Mouse (Mus musculus): ENCODE data around the gene Gm36245. TPM values are rescaled to one million over a fixed set of nuclear protein-coding genes. Genes with fewer than 3 reads are reported as not detected.
"Not testable (repeated sequence)": the region's sequence is repeated elsewhere in the genome, so short reads cannot be mapped to it uniquely, and the experiment has no call there.

The Gm36245 gene
- polyA plus RNA-seq, 1 experiment from 2014 or later, result not detected

DNA sequence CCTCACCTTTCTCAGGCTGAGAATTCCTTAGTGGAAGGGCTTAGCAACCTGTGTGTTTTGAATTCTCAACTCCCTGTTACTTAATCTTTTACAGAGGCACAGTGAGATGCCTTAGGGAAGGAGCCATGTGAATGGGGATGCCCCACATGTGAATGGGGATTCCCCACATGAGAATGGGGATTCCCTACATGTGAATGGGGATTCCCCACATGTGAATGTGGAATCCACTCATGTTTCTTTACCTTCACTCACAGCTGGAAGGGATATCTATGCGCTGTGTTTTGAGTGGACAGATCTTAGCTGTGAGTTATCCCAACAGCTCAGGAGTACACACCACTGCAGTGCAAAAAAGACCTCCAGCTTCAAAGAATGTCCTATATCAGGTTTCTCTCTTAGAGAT, 25.7 kb downstream of the Gm36245 start:
- no peak overlapping the region for H3K4me3 ChIP-seq (replicated peaks)
- H3K4me2 ChIP-seq, result no peak overlapping the region
- 85% methylated on average over 1 of the region's 1 CpGs for WGBS
- no peak overlapping the region for H3K27ac ChIP-seq
- no peaks in the 10 kb centered on the region for H3K4me1 ChIP-seq
- no peaks in the 10 kb centered on the region for H3K9me3 ChIP-seq (replicated peaks)
- no peaks in the 10 kb centered on the region for H3K27me3 ChIP-seq
- no peak overlapping the region for H3K9ac ChIP-seq
- no peak for ATAC-seq (replicated peaks; ENCODE audit: low FRiP score)
- H3K36me3 ChIP-seq, result no peaks in the 10 kb centered on the region

- H3K27ac ChIP-seq; ATAC-seq (replicated peaks; ENCODE audit: low FRiP score); H3K9me3 ChIP-seq (replicated peaks); H3K4me2 ChIP-seq; H3K36me3 ChIP-seq; H3K9ac ChIP-seq; H3K4me3 ChIP-seq (replicated peaks); H3K4me1 ChIP-seq; H3K27me3 ChIP-seq: not testable (repeated sequence)
- 65% methylated on average over 4 of the region's 4 CpGs for WGBS
Measured at GRCm38 (mm10) chr15:77626471-77626870, 27.4 kb downstream of the Gm36245 start.

DNA sequence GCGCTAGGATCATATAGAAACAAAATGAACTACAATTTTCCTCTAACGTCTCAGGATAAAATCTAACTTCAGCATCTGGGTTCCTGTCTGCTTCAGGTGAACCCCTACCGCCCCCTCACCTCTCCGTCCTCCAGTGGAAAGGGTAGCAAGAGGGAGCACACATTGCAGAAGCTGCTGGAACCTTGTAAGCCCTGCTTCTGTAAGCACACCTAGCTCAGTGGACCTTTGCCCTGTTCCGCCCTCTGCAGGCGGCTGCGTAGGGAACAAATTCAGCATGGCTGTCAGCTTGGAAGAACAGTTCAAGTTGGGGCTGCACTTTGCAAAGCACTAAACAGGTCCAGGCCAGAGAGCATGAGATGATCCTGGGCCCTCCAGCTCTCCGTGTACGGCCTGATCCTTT, 29.6 kb downstream of the Gm36245 start:
- H3K4me2 ChIP-seq; H3K36me3 ChIP-seq; H3K27me3 ChIP-seq; H3K4me3 ChIP-seq (replicated peaks); H3K4me1 ChIP-seq; H3K9me3 ChIP-seq (replicated peaks); H3K9ac ChIP-seq; ATAC-seq (replicated peaks; ENCODE audit: low FRiP score); H3K27ac ChIP-seq: not testable (repeated sequence)
- 63% methylated on average over 9 of the region's 9 CpGs for WGBS

DNA sequence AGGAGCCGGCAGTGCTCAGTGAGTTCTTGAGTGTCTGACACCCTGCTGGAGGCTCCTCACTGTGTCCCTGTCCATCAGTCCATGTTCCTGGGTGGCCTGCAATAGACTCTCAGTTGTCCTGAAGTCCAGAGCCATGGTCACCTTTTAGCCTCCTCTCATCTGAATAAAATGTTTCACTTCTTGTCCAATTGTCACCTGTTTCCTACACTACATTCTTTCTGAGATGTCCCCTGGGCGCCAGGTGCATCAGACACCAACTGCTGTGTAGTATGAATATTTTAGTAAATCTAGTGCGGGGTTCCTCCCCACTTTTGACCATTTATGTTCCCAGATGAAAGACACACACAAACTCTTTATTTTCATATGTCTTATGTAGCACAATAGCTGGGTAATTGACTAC, 30.8 kb downstream of the Gm36245 start:
- H3K4me3 ChIP-seq (replicated peaks); H3K4me2 ChIP-seq; H3K9ac ChIP-seq; H3K36me3 ChIP-seq; H3K9me3 ChIP-seq (replicated peaks); ATAC-seq (replicated peaks; ENCODE audit: low FRiP score); H3K27ac ChIP-seq; H3K27me3 ChIP-seq; H3K4me1 ChIP-seq: not testable (repeated sequence)
- 83% methylated on average over 3 of the region's 3 CpGs for WGBS

DNA sequence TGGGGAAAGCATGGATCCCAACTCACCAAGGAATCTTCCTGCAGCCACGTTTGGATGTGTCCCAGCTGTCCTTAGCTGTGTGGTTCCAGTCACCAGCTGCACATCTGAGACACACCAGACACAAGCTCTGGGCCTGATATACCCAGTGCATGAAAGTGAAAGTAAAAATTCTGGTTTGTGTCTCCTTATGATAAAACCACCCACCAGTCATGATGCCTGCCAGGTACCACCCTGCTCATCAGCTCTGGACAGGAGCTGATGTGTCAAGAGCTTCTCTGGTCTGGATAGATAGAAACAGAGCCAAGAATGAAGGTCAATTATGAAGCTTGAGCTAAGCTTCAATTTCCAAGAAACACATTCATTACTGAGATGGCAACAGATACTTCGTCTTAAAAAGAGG, 44.1 kb downstream of the Gm36245 start, which contains the start of gene Apol11b:
Gene Apol11b (minus strand): TSS at position 111 of the 400 bp plus-strand sequence.
- not testable (repeated sequence) for H3K9ac ChIP-seq; H3K27ac ChIP-seq; H3K27me3 ChIP-seq; H3K4me1 ChIP-seq; H3K36me3 ChIP-seq; ATAC-seq (replicated peaks; ENCODE audit: low FRiP score); H3K4me2 ChIP-seq; H3K4me3 ChIP-seq (replicated peaks); H3K9me3 ChIP-seq (replicated peaks)
- 72% methylated on average over 2 of the region's 2 CpGs for WGBS

- not testable (repeated sequence) for H3K4me2 ChIP-seq; H3K9ac ChIP-seq; H3K9me3 ChIP-seq (replicated peaks); H3K27me3 ChIP-seq; H3K4me3 ChIP-seq (replicated peaks); H3K27ac ChIP-seq; ATAC-seq (replicated peaks; ENCODE audit: low FRiP score); H3K4me1 ChIP-seq; H3K36me3 ChIP-seq
Measured at GRCm38 (mm10) chr15:77651143-77651542, 52.1 kb downstream of the Gm36245 start.

Other genes with a start within 250 kb of the Gm36245 start
- gene Apol7a, start 200.1 kb upstream of the Gm36245 start, polyA plus RNA-seq (2015; fragmentation: Nextera tagmentation; extraction: Ambion mirVana), result 0.06 TPM in 1 of 2 replicates, not detected in the other
- gene Apol9a, start 188.1 kb upstream of the Gm36245 start, polyA plus RNA-seq (2015; fragmentation: Nextera tagmentation; extraction: Ambion mirVana), result 0.17 TPM in 1 of 2 replicates, not detected in the other
- 0.18 TPM in 1 of 2 replicates, not detected in the other for gene Apol7b, start 151.8 kb upstream of the Gm36245 start, polyA plus RNA-seq (2015; fragmentation: Nextera tagmentation; extraction: Ambion mirVana)
- gene Apol10a, start 122.2 kb upstream of the Gm36245 start, polyA plus RNA-seq (2015; fragmentation: Nextera tagmentation; extraction: Ambion mirVana), result not detected in 2 replicates
- not detected in 2 replicates for gene Apol11a, start 91.0 kb upstream of the Gm36245 start, polyA plus RNA-seq (2015; fragmentation: Nextera tagmentation; extraction: Ambion mirVana)
- not detected in 2 replicates for gene Apol7c, start 65.9 kb upstream of the Gm36245 start, polyA plus RNA-seq (2015; fragmentation: Nextera tagmentation; extraction: Ambion mirVana)
- gene 1700025B11Rik, start 37.4 kb upstream of the Gm36245 start, polyA plus RNA-seq (2015; fragmentation: Nextera tagmentation; extraction: Ambion mirVana), result not detected in 2 replicates
- 0.12 and 0.23 TPM in 2 replicates for gene Apol10b, start 3.1 kb upstream of the Gm36245 start, polyA plus RNA-seq (2015; fragmentation: Nextera tagmentation; extraction: Ambion mirVana)
- 0.08 and 0.19 TPM in 2 replicates for gene Apol11b, start 44.0 kb downstream of the Gm36245 start, polyA plus RNA-seq (2015; fragmentation: Nextera tagmentation; extraction: Ambion mirVana)
- 0.12 TPM in 1 of 2 replicates, not detected in the other for gene Apol7e, start 99.6 kb downstream of the Gm36245 start, polyA plus RNA-seq (2015; fragmentation: Nextera tagmentation; extraction: Ambion mirVana)
- gene Apol9b, start 129.8 kb downstream of the Gm36245 start, polyA plus RNA-seq (2015; fragmentation: Nextera tagmentation; extraction: Ambion mirVana), result not detected in 2 replicates
- 0.26 and 0.45 TPM in 2 replicates for gene Apol8, start 157.7 kb downstream of the Gm36245 start, polyA plus RNA-seq (2015; fragmentation: Nextera tagmentation; extraction: Ambion mirVana)
- gene Myh9, start 242.9 kb downstream of the Gm36245 start, polyA plus RNA-seq (2015; fragmentation: Nextera tagmentation; extraction: Ambion mirVana), result 56.2 and 60.2 TPM in 2 replicates

All from kidney, embryonic 15.5 days (tissue).